Mouse (Mus musculus) adrenal gland, adult 18-20 months (tissue): Measurements from ENCODE around the gene Blnk. TPM values are rescaled to one million over a fixed set of nuclear protein-coding genes. Genes with fewer than 3 reads are reported as not detected.

Source experiments
- DNase-seq, 2 experiments: peaks; one replicate each; pipeline ENCODE4 v3.0.0; 2021 to 2022; ENCODE audit warnings: low spot score in 2 of 2
- total RNA-seq, 2 experiments: library from RNA; stranded (reverse); gene quantifications; 1 replicate in 1 of 2; 2 replicates in 1 of 2; pipeline ENCODE4 v1.2.3; 2021

The Blnk gene
- total RNA-seq, 2 experiments from 2014 or later: 1.1 to 3.2 TPM

DNA sequence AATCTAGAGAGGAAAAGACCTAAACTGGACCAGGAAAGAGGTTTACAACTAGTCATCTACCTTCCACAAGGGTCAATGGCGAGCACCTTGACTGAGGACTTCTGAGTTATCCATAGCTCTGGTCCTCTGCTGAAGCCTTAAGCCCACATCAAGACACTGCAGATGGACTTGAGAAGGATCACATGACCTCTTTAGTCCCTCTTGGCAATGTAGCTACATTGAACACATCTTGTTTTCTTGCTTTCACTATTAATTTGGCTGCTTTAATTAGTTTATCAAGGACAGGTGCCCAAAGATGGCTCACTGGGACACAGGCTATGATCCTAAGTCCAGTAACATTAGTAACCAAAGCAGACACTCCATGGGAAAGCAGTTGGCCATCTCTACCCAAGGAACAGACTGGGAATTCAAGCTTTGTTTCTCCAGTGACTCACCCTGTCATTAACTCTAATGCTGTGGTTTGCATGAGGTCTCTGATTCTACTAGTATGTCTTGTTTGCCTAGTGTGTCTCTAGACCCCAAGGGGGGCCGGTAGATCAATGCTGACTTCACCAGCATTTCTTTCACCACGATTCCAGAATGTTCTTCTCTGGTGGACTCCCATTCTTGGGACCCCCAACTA lies 9.5 kb upstream of the Blnk start:
- no peak for DNase-seq

DNA sequence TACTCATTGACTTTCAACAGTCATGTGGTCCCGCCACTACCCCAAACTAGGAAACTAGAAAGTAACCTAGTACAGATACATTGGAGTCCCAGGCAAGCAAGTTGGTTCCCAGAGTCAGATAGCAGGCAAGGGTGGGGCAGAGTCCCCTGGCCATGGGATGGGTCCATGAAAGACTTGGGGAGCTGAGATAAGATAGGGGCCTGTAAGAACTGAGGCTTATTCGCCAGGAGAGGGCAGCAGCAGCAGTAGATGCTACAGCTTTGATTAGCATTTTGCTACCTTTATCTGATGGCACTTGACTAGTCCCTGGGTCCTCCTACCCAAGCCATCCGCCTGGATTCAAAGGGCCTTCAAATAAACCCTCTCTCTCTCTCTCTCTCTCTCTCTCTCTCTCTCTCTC lies 5.2 kb upstream of the Blnk start:
- no peak for DNase-seq

DNA sequence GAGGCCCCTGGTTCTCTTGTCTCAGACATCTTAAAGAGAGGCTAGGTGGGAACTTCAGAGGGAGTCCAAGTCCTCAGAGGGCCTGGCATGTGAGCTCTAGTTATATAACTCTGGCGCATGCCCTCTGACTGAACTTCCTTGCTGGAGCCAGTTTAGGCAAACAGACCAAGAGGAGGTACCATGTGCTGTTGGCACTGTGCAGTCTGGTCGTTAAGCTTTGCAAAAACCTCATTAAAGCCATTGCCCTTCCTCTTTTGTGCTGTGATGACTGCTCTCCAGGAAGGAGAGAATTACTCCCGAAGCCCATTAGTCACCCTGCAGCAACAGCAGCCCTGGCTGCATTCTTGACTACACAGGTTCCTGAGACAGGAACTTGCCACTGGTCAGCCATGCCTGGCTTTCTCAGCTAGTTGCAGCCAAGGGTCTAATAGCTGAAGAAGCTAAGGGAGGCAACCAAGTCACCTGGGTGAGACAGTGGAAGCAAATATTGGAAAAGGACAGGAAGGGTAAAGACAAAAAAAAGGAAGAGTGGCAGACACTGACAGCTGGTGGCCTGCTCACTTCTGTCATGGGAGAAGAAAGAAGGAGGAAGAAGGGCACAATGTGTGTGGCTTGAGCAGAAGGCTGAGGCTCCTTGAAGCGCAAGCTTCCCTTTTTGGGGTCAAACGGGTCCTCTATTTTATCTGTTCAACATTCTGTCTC lies 4.3 kb upstream of the Blnk start:
- no peak for DNase-seq

DNA sequence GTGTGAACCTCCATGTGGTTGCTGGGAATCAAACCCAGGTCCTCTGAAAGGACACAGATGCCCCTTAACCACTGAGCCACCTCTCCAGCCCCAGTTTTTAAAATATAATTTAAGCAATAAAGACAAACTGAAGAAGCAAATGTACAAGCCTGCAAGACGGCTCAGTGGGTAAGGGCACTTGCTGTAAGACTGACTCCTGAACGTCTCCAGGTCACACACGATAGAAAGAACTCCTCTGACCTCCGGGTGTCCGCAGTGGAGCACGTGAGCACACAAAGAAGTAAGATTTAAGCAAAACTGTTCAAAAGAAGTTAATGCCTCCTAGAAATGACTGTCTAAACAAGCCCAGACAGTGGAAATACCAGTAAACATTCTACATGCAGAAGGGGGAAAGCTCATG lies 2.4 kb upstream of the Blnk start:
- no peak for DNase-seq

- no peak for DNase-seq
Observed at GRCm38 (mm10) chr19:40995449-40996401, 1.4 kb upstream of the Blnk start.

DNA sequence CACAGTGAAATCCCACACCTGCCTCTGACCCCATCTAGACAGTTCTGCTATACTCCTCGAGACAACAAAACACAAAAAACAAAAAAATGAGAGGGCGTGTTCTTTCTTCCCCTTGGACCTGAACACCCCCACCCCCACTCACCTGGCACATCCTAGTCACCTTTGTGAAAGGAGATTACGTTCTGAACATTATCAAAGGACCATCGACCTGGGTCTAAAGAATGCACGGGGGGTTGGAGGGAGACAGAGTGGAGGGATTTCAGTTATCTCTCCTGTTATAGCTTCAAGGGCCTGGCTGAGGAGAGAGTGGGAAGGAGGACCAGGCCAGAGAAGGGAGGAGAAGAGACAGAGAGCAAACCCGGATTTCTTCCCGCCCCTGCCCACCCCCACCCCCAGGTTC lies 576 bp upstream of the Blnk start:
- DNase-seq: no peak

DNA sequence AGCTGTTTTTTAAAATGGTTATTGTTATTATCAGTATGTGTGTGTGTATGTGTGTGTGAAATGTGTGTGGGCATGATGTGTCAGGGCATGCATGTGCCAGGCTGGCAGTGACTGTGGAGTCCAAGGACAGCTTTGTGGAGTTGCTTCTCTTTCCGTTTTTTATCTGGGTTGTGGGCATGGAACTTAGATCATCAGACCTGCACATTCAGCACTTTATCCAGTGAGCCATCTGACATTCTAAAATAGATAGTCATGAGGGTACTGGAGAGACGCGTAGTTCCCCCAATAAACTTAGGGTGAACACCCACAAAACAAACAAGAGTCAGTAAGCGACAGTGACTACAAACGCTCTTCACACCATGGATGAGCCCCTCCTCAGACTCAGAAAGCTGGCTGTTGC lies 979 bp downstream of the Blnk start:
- no peak for DNase-seq

- DNase-seq: no peak
Observed at GRCm38 (mm10) chr19:40992517-40993044, 1.8 kb downstream of the Blnk start.

- DNase-seq: no peak
Observed at GRCm38 (mm10) chr19:40992096-40992495, 2.2 kb downstream of the Blnk start.

DNA sequence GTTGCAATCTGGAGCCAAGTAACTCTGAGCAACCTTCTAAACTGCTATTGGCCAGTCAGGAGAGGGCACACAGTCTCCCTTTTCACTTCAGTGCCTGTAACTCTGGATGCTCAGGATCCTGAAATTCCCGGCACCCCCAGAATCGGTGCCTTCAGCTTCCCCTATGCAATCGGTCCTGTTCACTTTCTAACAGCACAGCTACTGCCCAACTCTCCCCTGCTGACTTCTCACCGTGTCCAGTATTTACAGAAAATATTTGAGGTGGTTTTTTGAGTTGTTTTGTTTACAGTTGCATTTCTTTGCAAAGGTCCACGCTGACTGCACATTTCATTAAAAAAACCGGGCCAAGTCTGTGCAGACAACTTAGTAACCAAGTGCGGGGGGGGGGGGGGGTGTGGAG lies 2.7 kb downstream of the Blnk start:
- DNase-seq: no peak

- DNase-seq: no peak
Observed at GRCm38 (mm10) chr19:40990781-40991343, 3.5 kb downstream of the Blnk start.

DNA sequence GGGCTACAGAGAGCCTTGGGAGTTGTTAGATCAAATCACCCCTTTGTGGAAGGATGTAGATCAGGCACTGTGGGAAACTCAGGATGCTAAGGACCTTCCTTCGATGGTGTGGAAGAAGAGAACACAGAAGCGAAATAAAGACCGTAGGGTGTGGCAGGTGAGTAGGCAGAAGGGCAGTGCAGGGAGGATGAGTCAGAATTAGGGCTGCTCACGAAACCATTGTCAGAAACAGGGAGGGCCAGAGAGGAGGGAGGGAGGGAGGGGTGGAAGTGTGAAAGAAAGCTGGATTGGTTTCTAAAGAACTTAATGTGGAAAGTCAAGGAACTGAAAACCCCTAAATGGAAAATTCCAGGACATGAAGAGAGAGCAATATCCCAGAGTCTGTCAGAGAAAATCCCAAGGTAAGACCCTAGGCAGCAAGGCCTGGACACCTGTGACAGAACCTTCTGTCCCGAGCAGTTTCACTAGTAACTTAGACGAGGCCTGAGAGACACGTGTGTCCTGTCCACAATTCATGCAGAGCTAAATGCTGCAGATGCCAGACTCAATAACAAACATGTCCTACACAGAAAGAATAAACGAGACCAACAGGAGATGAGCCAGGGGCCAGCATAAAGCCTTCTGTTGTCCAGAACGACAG lies 4.3 kb downstream of the Blnk start:
- DNase-seq: no peak

GRCm38 (mm10) chr19:40988856-40989255 lies 5.5 kb downstream of the Blnk start:
- DNase-seq: no peak

GRCm38 (mm10) chr19:40984536-40984935 lies 9.8 kb downstream of the Blnk start:
- no peak for DNase-seq

- no peak for DNase-seq
Observed at GRCm38 (mm10) chr19:40980671-40981070, 13.7 kb downstream of the Blnk start.

- DNase-seq: no peak
Observed at GRCm38 (mm10) chr19:40978026-40978425, 16.3 kb downstream of the Blnk start.

- DNase-seq: no peak
Observed at GRCm38 (mm10) chr19:40976946-40977917, 17.1 kb downstream of the Blnk start.

- no peak for DNase-seq
Observed at GRCm38 (mm10) chr19:40971273-40971914, 22.9 kb downstream of the Blnk start.

DNA sequence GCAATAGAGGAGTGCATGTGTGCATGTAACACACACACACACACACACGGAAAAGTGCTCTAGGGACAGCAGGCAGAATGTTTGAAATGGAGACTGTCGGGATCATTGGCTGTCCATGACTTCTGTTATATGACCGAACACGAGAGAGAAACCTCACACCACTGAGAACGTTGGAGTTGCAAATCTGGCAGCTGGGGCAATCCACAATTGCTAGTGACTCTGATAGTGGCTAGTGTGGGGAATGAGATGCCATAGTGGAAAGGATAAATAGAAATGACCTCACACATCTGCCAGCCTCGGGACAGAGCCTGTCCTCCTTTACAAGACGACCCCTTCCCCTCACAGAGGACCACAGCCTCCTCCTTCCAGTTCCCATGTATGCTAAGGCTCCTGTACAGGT lies 23.6 kb downstream of the Blnk start:
- DNase-seq: no peak
